Mouse (Mus musculus) midbrain, embryonic 16.5 days (tissue): Measurements from ENCODE around the gene Gtf2f1. TPM values are rescaled to one million over a fixed set of nuclear protein-coding genes. Genes with fewer than 3 reads are reported as not detected.
A peak's percentile ranks its signal among the peaks of the same experiment; 100 is the strongest.

ENCODE experiments used
- ATAC-seq: fragments of 200-750 bp; cut with Nextera tagmentation; 2 replicates; pipeline ENCODE4 v1.8.0; 2017; ENCODE audit warnings: moderate TSS enrichment
- H3K27ac ChIP-seq: fragments of 300-500 bp; sonication (generic); 2 replicates; pipeline ENCODE4 v1.5.1; 2014; ENCODE audit warnings: mild to moderate bottlenecking, low read length, mixed read lengths
- H3K27me3 ChIP-seq: fragments of 300-500 bp; sonication (generic); 2 replicates; pipeline ENCODE4 v1.6.1; 2014; ENCODE audit warnings: low read depth, low read length, mixed read lengths; ENCODE audit not compliant: control insufficient read depth, insufficient read depth
- H3K36me3 ChIP-seq: fragments of 300-500 bp; sonication (generic); 2 replicates; pipeline ENCODE4 v1.6.1; 2014; ENCODE audit warnings: mild to moderate bottlenecking, low read length, moderate library complexity, mixed read lengths; ENCODE audit not compliant: control insufficient read depth, insufficient read depth
- H3K4me1 ChIP-seq: fragments of 300-500 bp; sonication (generic); 2 replicates; pipeline ENCODE4 v1.6.1; 2014; ENCODE audit warnings: mild to moderate bottlenecking, low read length, mixed read lengths; ENCODE audit not compliant: control insufficient read depth, insufficient read depth
- H3K4me2 ChIP-seq: fragments of 300-500 bp; sonication (generic); 2 replicates; pipeline ENCODE4 v1.6.1; 2014; ENCODE audit warnings: mild to moderate bottlenecking, low read length, mixed read lengths
- H3K4me3 ChIP-seq: fragments of 300-500 bp; sonication (generic); 2 replicates; pipeline ENCODE4 v1.5.1; 2014; ENCODE audit warnings: low read depth, mild to moderate bottlenecking, low read length, moderate library complexity, mixed read lengths
- H3K9ac ChIP-seq: fragments of 300-500 bp; sonication (generic); 2 replicates; pipeline ENCODE4 v1.6.1; 2014; ENCODE audit warnings: low read depth, low read length, mixed read lengths
- H3K9me3 ChIP-seq: fragments of 300-500 bp; sonication (generic); replicated peaks from 2 replicates; pipeline ENCODE4 v1.6.1; 2014; ENCODE audit warnings: mild to moderate bottlenecking, low read length, mixed read lengths; ENCODE audit not compliant: control insufficient read depth, poor library complexity, severe bottlenecking
- WGBS: fragments of 180-500 bp; shearing (Covaris S2); extraction: QIAGEN DNeasy Blood & Tissue Kit; methylation state at CpG from one replicate; pipeline ENCODE4 v1.1.7; 2014; 5-methylcytosine and 5-hydroxymethylcytosine counted together
- polyA plus RNA-seq: library from polyadenylated mRNA; unstranded; fragments of >200 nt; fragmentation: Nextera tagmentation; extraction: Ambion mirVana; gene quantifications from 2 replicates; pipeline ENCODE4 v1.2.1, GENCODE M21; 2015

Gtf2f1 gene
- polyA plus RNA-seq, 1 experiment from 2014 or later: 71.7 TPM

DNA sequence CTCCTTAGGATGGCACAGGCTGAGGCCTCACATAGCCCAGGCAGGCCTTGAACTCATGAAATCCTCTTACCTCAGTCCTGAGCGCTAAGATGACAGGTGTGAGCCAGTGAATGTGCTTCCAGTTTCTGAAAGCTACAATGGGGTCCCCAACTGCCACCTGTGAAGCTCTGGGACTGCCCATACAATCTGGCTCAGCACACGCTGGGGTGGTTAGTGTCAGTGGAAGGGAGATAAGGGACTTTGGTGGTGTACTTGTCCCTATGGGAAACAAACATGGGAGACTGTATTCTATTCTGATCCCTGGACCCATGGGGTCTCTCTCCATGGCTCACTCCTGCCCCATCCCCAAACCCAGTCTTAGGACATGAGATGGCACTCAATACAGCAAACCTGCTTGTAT is 8.6 kb upstream of the Gtf2f1 start:
- WGBS: 75% methylated on average over 2 of the region's 2 CpGs
- Histone ChIP-seq H3K4me3 (no peak overlapping the region), H3K27me3 (no peaks in the 10 kb centered on the region), H3K9me3 (no peaks in the 10 kb centered on the region), H3K4me2 (no peak overlapping the region), H3K4me1 (no peaks in the 10 kb centered on the region), H3K9ac (no peak overlapping the region), H3K27ac (no peak overlapping the region), H3K36me3 (peaks cover 32% of the 10 kb centered on the region)
- no peak for ATAC-seq

- H3K36me3 ChIP-seq: peaks cover 3% of the 10 kb centered on the region
- H3K9me3 ChIP-seq: no peaks in the 10 kb centered on the region
- WGBS: 69% methylated on average over 13 of the region's 13 CpGs
- H3K4me1 ChIP-seq: peaks cover 16% of the 10 kb centered on the region
- ATAC-seq: peak; percentile 2; the same call in 1 of the 2 replicates
- no peaks in the 10 kb centered on the region for H3K27me3 ChIP-seq
- peak overlapping the region; percentile 99 for H3K27ac ChIP-seq
- H3K4me2 ChIP-seq: peak overlapping the region; percentile 72
- H3K9ac ChIP-seq: 0 out of 2 replicates have a peak overlapping the region, but pooled peaks have one; percentile 89
- peak overlapping the region; percentile 76 for H3K4me3 ChIP-seq
These were observed 1.2 kb upstream of the Gtf2f1 start for GRCm38 (mm10) chr17:57012245-57012795.

DNA sequence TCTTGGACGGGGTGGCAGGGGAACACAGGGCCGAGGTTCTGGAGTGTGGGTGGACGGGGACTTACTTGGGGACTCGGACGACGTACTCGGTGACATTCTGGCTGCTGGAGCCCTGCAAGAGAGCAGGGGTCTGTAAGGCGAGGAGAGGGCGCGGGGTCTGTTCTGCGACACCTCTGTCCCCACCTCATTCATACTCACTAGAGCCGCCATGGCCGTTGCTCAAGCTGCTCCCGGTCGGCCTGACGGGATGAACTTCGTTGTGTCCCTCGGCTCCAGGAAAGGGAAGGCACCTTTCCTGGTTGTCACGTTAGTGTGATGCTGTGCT is 215 bp downstream of the Gtf2f1 start:
- Histone ChIP-seq H3K36me3 (peaks cover 12% of the 10 kb centered on the region), H3K9me3 (no peaks in the 10 kb centered on the region), H3K4me1 (peaks cover 16% of the 10 kb centered on the region), H3K9ac (peak overlapping the region; percentile 80), H3K4me3 (peak overlapping the region; percentile 76), H3K27ac (peak overlapping the region; percentile 83), H3K27me3 (no peaks in the 10 kb centered on the region), H3K4me2 (peak overlapping the region; percentile 91)
- peak; percentile 59 for ATAC-seq
- under 1% methylated on average over 19 of the region's 19 CpGs for WGBS

DNA sequence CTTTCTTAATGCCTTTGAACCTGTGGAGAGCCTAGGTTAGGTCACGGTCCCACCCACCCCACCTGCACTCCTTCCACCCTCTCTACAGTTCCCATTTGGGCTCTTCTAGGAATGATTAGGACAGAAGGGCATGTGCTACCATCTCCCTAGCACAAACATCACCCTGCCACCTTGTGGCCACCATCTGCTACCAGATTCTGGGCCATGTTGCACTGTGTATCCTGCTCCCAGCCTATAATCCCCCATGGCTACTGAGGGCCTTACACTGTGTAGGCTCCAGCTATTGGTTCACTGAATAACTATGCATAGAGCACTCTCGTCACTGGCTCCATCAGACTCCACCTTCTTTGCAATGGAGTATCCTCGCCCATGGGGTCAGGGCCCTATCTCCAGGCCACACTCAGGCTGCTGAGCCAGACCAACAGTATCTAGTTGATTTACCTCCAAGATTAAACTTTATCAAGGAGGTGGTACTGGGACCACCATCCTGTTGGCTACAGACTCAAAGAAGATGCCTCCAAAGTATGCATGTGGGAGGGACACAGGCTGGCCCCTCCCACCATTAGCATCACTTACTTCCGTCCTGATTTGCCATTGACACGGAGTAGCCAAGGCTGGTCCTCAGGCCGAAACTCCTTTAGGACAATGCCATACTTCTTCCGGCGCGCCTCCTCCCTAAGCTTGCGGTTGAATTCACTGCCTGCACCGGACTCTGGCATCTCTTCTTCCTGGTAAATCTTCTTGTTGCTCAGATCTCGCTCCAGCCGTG is 3.8 kb downstream of the Gtf2f1 start:
- peaks cover 33% of the 10 kb centered on the region for H3K36me3 ChIP-seq
- H3K4me1 ChIP-seq: peaks cover 14% of the 10 kb centered on the region
- H3K9ac ChIP-seq: no peak overlapping the region
- no peak overlapping the region for H3K4me3 ChIP-seq
- WGBS: 94% methylated on average over 13 of the region's 13 CpGs
- no peaks in the 10 kb centered on the region for H3K9me3 ChIP-seq
- H3K4me2 ChIP-seq: no peak overlapping the region
- H3K27me3 ChIP-seq: no peaks in the 10 kb centered on the region
- H3K27ac ChIP-seq: no peak overlapping the region
- no peak for ATAC-seq

GRCm38 (mm10) chr17:57003994-57004393 is 7.1 kb downstream of the Gtf2f1 start:
- H3K36me3 ChIP-seq: peaks cover 33% of the 10 kb centered on the region
- no peaks in the 10 kb centered on the region for H3K27me3 ChIP-seq
- WGBS: 98% methylated on average over 7 of the region's 7 CpGs
- no peaks in the 10 kb centered on the region for H3K4me1 ChIP-seq
- H3K27ac ChIP-seq: no peak overlapping the region
- H3K9me3 ChIP-seq: no peaks in the 10 kb centered on the region
- H3K4me3 ChIP-seq: no peak overlapping the region
- no peak for ATAC-seq
- no peak overlapping the region for H3K9ac ChIP-seq
- H3K4me2 ChIP-seq: no peak overlapping the region

DNA sequence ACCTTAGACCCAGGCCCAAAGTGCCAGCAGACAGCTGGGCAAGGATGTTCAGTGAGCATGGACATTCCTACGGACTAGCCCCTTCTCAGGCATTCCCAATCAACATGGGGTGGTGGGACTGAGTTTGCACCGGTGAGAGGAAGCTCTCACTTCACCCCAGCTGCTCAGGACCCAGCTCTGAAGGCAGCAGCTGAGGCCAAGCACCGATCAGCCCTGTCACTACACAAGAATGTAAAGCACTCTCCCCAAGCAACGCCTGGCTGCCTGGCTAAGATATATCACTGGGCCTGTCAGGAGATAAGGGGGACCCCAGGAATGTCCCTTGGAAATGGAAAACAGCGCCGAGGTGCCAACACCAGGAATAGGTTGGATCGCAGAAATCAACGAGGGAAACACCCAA is 9.9 kb downstream of the Gtf2f1 start:
- no peak overlapping the region for H3K4me2 ChIP-seq
- no peak overlapping the region for H3K27ac ChIP-seq
- no peak overlapping the region for H3K4me3 ChIP-seq
- no peaks in the 10 kb centered on the region for H3K27me3 ChIP-seq
- no peak for ATAC-seq
- H3K9me3 ChIP-seq: no peaks in the 10 kb centered on the region
- H3K4me1 ChIP-seq: peaks cover 7% of the 10 kb centered on the region
- 80% methylated on average over 8 of the region's 8 CpGs for WGBS
- no peak overlapping the region for H3K9ac ChIP-seq
- peaks cover 24% of the 10 kb centered on the region for H3K36me3 ChIP-seq

DNA sequence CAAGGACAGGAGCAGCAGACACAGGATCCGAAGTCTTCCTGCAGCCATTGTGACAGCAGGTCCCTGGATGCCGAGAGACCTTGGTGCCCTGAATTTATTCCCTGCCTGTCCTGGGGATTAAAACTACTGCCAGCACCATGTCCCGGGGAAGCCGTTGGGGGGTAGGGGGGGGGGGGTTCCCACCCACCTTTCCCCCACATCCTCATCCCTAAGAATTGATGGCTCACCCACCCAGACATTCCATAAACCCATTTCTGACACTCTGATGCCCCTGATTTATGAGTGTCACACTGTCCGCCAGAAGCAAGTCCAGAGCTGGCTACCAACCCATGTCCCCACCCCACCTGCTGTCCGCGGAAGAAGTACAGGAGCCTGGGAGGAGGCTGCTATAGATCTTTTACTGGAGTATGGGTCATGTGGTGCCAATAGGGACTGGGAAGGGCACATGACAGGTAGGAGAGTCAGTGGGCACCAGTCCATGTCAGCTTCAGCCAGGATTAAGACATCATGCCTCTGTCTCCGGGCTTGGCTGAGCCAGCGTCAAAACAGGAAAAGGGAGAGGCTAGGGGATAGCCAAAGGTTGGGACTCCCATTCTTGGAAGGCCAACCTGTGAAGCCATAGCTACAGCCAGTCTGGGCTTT is 11.0 kb downstream of the Gtf2f1 start, which contains the start of gene Pspn:
Gene Pspn (minus strand): TSS at position 51 of the 642 bp plus-strand sequence.
- H3K36me3 ChIP-seq: peaks cover 25% of the 10 kb centered on the region

GRCm38 (mm10) chr17:56999414-56999813 is 11.7 kb downstream of the Gtf2f1 start:
- Histone ChIP-seq H3K4me2 (no peak overlapping the region), H3K9ac (no peak overlapping the region), H3K4me1 (peaks cover 7% of the 10 kb centered on the region), H3K27me3 (no peaks in the 10 kb centered on the region), H3K9me3 (no peaks in the 10 kb centered on the region), H3K36me3 (peaks cover 24% of the 10 kb centered on the region), H3K27ac (no peak overlapping the region), H3K4me3 (no peak overlapping the region)
- 92% methylated on average over 9 of the region's 9 CpGs for WGBS
- ATAC-seq: no peak

More for the DNA sequence above, 11.0 kb downstream of the Gtf2f1 start, which contains the start of gene Pspn:
- Histone ChIP-seq H3K4me2 (no peak within 1 kb of the TSS), H3K27me3 (no peaks in the 10 kb centered on the region), H3K4me1 (peaks cover 7% of the 10 kb centered on the region), H3K4me3 (no peak within 1 kb of the TSS), H3K9ac (no peak within 1 kb of the TSS), H3K9me3 (no peaks in the 10 kb centered on the region), H3K27ac (no peak within 1 kb of the TSS)
- 89% methylated on average over 9 of the region's 9 CpGs for WGBS
- ATAC-seq: no peak
